In the genomic region with DNA sequence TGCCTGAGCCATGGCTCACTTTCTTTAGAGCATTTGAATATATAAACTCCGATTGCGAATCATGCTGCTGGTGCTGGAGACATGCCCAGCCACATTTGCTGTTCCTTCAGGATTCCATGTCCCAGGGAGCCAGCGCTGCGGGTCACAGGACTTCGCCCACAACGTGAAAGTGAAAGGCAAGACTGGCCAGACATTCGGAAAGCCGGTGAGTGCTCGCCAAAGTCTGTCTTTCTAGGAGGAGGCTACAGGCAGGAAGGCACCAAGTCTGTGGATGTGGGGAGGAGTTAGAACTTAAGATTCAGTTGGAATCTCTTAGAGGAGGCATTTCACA, we compare ENCODE assay signal across 11 mouse cellular contexts. TPM values are rescaled to one million over a fixed set of nuclear protein-coding genes. Genes with fewer than 3 reads are reported as not detected.
DNase-seq lines count a peak whose midpoint lies in the region; ATAC-seq and TF ChIP-seq lines count a peak whose summit lies in the region.
"Had no signal": no experiment of that assay in that cellular context is flagged by ENCODE, and none has a peak within 500 bp of the region (broad histone marks: within the 10 kb centered on the region; RNA-seq: fewer than 3 reads in every experiment).

No protein-coding gene starts in this region.

- H3K4me1 ChIP-seq in stomach, embryonic 15.5 days = peaks cover 19% of the 10 kb centered on the region
- H3K4me1 ChIP-seq in stomach, postnatal 0 days (replicated peaks; ENCODE audit: control insufficient read depth, insufficient read depth) = peaks cover 3% of the 10 kb centered on the region
- H3K4me1 ChIP-seq in hindbrain, embryonic 12.5 days = peaks cover 21% of the 10 kb centered on the region

- 50% methylated on average over 9 of the region's 9 CpGs for WGBS in stomach, embryonic 15.5 days
- WGBS in stomach, postnatal 0 days = 24% methylated on average over 9 of the region's 9 CpGs
- WGBS in hindbrain, embryonic 12.5 days = 47% methylated on average over 9 of the region's 9 CpGs

- no peak for TF ChIP-seq EP300 in stomach, postnatal 0 days (optimal IDR thresholded peaks at IDR 0.05)

- H3K36me3 ChIP-seq in stomach, embryonic 15.5 days = no peaks in the 10 kb centered on the region
- no peaks in the 10 kb centered on the region for H3K36me3 ChIP-seq in stomach, postnatal 0 days (ENCODE audit: control insufficient read depth, insufficient read depth, low read length)
- H3K36me3 ChIP-seq in hindbrain, embryonic 12.5 days = no peaks in the 10 kb centered on the region
- H3K36me3 ChIP-seq: limb, embryonic 12.5 days had no signal

- H3K9me3 ChIP-seq in stomach, embryonic 15.5 days = no peaks in the 10 kb centered on the region
- no peaks in the 10 kb centered on the region for H3K9me3 ChIP-seq in stomach, postnatal 0 days (ENCODE audit: control insufficient read depth, low read length)
- H3K9me3 ChIP-seq in hindbrain, embryonic 12.5 days (replicated peaks) = no peaks in the 10 kb centered on the region
- H3K9me3 ChIP-seq: limb, embryonic 12.5 days had no signal

- TF ChIP-seq CTCF in stomach, postnatal 0 days (IDR thresholded peaks at IDR 0.05; ENCODE audit: low read depth) = no peak

- no peak overlapping the region for H3K4me3 ChIP-seq in stomach, embryonic 15.5 days (replicated peaks)
- H3K4me3 ChIP-seq in stomach, postnatal 0 days (ENCODE audit: low read depth, low read length) = no peak overlapping the region
- H3K4me3 ChIP-seq in hindbrain, embryonic 12.5 days = no peak overlapping the region
- H3K4me3 ChIP-seq: limb, embryonic 12.5 days had no signal

- peak; percentile 38 for DNase-seq in adrenal gland, postnatal 10 days
- DNase-seq in adrenal gland, adult 8-10 months = no peak
- no peak for DNase-seq in stomach, postnatal 0 days (ENCODE audit: low spot score)
- DNase-seq in kidney, adult 8-10 months = peak; percentile 54 to 64
- no peak for DNase-seq in yolk sac, embryonic 10.5 days (ENCODE audit: low spot score)
- no peak for DNase-seq in cerebellum, postnatal 4 days (ENCODE audit: low spot score in 2 of 2)
- DNase-seq: cerebellum, postnatal 36 days had no signal

- no peak for ATAC-seq in stomach, embryonic 15.5 days (ENCODE audit: insufficient read depth, low FRiP score, low read depth)
- ATAC-seq in stomach, postnatal 0 days (ENCODE audit: low FRiP score, low TSS enrichment) = no peak
- no peak for ATAC-seq in hindbrain, embryonic 12.5 days (ENCODE audit: low FRiP score)

- H3K27me3 ChIP-seq in stomach, embryonic 15.5 days (replicated peaks) = no peaks in the 10 kb centered on the region
- no peaks in the 10 kb centered on the region for H3K27me3 ChIP-seq in stomach, postnatal 0 days (ENCODE audit: control insufficient read depth, insufficient read depth, low read length)
- 0 out of 2 replicates have a peak, but pooled peaks cover 3% of the 10 kb centered on the region for H3K27me3 ChIP-seq in hindbrain, embryonic 12.5 days
- H3K27me3 ChIP-seq: limb, embryonic 12.5 days had no signal

- H3K27ac ChIP-seq in stomach, embryonic 15.5 days = 0 out of 2 replicates have a peak overlapping the region, but pooled peaks have one; percentile 3
- H3K27ac ChIP-seq in stomach, postnatal 0 days (replicated peaks) = no peak overlapping the region
- H3K27ac ChIP-seq in hindbrain, embryonic 12.5 days = no peak overlapping the region
- H3K27ac ChIP-seq: hindbrain, embryonic 14.5 days; limb, embryonic 12.5 days had no signal

- H3K4me2 ChIP-seq in stomach, embryonic 15.5 days = no peak overlapping the region
- no peak overlapping the region for H3K4me2 ChIP-seq in stomach, postnatal 0 days (replicated peaks; ENCODE audit: low read depth)
- no peak overlapping the region for H3K4me2 ChIP-seq in hindbrain, embryonic 12.5 days (replicated peaks)
- H3K4me2 ChIP-seq: hindbrain, embryonic 14.5 days; limb, embryonic 12.5 days had no signal

- H3K9ac ChIP-seq in stomach, embryonic 15.5 days = no peak overlapping the region
- no peak overlapping the region for H3K9ac ChIP-seq in stomach, postnatal 0 days (ENCODE audit: low read length)
- H3K9ac ChIP-seq in hindbrain, embryonic 12.5 days = no peak overlapping the region
- H3K9ac ChIP-seq: hindbrain, embryonic 14.5 days; limb, embryonic 12.5 days had no signal

RNA-seq across cellular contexts. Expression of a gene that starts 5.0 kb away (rescaled TPM):
- total RNA-seq in adrenal gland, postnatal 10 days (2021) = 10 to 100 TPM; 15.7 to 18.6 TPM
- total RNA-seq in adrenal gland, adult 8-10 months (2022) = 10 to 100 TPM; 21.0 to 26.2 (median 23.7) TPM
- polyA plus RNA-seq in stomach, embryonic 15.5 days (2015; fragmentation: Nextera tagmentation; extraction: Ambion mirVana) = 47.9 and 50.3 TPM in 2 replicates
- polyA plus RNA-seq in stomach, postnatal 0 days (2015; fragmentation: Nextera tagmentation; extraction: Ambion mirVana) = 33.6 and 45.0 TPM in 2 replicates
- polyA plus RNA-seq in hindbrain, embryonic 12.5 days (2016; fragmentation: Nextera tagmentation; extraction: Ambion mirVana) = 44.5 and 54.3 TPM in 2 replicates

Comparison
In these comparisons a context has a peak if more than half of its experiments do, and no peak if none do; other contexts are left out.
1. DNase-seq: peak in adrenal gland, postnatal 10 days (single experiment) and kidney, adult 8-10 months (2 of 2); none in adrenal gland, adult 8-10 months (single experiment), stomach, postnatal 0 days (single experiment), yolk sac, embryonic 10.5 days (single experiment) and cerebellum, postnatal 4 days (0 of 2).